Mouse (Mus musculus): ENCODE data around the gene Bpi.

The Bpi gene

DNA sequence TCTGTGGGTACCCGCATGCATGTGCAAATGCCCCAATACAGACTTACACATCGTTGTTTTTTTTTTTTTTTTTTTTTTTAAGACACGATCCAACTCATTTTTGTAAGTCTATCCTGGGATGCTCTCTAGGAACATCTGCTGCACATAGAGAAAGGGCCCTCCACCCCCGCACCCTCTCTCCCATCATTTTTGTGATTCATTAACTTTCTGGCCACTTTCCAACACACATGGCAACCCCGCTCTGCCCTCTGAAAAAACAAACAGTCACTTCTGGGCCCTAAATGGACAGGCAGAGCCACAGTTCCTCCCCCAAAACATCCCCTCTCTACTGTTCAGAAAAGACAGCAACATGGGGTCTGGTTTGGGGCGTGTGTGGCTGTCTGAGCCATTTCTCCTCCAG, 27.8 kb downstream of the Bpi start:
- DNase-seq (ENCODE audit: low spot score in 2 of 2), result peak in 1 of 2 experiments; percentile 27

DNA sequence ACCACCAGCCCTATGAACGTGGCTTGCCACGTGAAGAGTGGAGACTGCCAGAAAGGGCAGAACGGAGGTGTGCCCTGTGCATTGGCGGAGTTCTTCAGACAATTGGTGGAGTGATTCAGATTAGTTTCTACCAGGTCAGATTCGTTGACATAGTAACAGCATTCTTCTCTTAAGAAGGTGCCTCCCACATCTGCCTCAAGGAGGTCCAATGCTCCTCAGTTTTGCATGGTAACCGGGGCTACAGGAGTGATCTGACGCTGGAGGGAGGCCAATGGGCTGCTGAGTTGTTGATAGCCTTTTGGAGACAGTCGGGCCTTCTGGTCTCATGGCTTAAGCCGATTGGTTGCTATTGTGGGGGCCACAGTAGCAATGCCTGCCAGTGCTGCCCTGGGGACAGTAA, 37.8 kb downstream of the Bpi start:
- no peak for DNase-seq (ENCODE audit: low spot score in 2 of 2)

DNA sequence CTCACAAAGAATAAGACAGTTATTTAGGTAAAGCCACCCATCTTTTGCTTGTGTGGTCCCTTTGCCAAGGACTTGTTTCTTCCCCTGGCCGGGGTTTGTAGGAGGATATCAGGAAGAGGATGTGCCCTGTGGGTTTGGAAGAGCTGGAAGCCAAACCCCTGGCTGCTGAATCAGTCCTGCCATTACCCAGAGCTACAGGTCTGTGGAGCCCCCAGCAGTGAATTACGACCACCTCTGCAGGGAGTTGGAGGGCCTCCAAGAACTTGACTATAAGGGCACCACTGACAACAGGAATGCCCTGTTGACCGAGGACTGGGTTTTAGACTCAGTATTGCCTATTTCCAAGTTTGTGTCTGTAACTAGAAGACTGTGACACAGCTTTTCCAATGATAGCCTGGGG, 41.3 kb downstream of the Bpi start:
- no peak for DNase-seq (ENCODE audit: low spot score in 2 of 2)

DNA sequence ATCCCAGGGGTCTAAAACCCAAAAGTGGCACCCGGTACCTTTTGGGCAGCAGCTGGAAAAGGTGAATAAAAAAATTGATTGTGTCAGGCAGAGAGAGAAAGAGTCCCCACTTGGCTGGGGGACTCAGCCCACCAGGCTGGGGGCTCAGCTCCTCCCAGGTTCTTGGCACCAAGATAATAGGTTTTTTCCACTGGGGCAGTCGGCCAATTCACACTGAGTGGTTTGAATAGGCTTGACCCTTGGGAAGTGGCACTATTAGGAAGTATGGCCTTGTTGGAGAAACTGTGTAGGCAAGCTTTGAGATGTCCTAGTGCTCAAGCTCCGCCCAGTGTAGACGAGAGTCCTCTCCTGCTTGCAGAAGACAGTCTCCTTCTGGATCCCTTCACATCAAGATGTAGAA, 41.8 kb downstream of the Bpi start:
- no peak for DNase-seq (ENCODE audit: low spot score in 2 of 2)

DNA sequence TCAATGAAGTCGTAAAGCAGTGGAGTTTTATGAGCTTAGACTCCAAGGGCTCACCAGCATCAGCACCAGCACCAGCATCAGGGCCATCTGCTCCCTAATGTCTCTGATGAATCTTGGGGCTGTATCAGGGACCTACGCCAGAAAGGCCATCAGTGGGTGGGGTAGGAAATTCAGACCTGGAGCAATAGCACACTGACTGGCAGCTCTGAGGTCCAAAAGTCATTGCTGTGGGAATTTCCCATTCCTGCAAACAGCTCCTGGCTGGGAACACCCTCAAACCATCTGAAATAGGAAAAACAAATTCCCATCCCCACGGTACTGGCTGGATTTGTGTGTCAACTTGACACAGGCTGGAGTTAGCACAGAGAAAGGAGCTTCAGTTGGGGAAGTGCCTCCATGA, 44.9 kb downstream of the Bpi start:
- no peak for DNase-seq (ENCODE audit: low spot score in 2 of 2)

DNA sequence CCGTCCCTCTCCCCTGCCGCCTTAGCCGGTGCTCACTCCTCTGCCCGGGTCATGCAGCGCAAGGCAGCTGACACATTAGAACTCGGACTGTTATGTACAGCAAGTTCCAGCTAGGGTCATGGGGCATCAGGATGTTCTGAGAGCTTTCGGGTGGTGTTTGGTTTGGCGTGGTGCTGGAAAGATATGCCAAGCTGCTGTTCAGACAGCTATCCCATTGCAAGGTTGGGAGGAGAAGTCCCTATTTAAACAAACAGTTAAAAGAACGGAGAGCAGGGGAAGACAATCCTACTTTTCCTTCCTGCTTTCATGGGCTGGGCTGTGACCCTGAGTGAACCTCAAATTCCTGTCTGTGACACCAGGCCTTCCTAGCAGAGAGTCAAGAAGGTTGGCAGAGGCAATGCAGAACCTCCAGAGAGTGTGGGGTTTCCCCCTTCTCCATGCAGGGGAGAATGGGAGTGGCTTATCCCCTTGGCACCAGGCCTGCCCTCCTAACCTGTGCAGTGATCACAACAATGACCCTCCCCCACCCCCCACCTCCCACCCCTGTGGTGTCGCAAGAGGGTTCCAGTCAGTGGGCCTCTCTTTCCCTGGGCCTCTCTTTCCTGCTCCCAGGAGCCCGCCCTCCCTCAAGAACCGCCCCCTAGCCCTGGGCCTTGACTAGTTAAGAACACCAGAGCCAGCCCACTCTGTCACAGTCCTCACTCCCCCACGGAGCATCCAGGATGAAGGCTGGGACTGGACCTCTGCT, 48.2 kb downstream of the Bpi start, which contains the start of gene Lbp:
Gene Lbp, plus strand, starts transcription at position 546 of the 748 bp plus-strand sequence.
- DNase-seq (ENCODE audit: low spot score in 2 of 2), result no peak

DNA sequence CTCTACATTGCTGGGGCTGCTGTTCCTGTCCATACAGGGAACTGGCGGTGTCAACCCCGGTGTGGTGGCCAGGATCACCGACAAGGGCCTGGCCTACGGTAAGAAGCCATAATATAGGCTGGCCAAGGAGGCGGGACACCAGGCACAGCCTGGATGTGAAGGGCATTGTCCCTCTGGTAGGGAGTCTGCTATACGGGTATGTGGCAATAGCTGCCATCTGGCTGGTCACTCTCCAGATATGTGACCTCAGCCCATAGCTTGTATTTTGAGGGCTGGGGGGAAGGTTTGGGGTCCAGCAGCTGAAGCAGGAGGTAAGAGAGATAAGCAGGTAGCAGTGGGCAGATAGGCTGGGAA, 48.8 kb downstream of the Bpi start:
- DNase-seq (ENCODE audit: low spot score in 2 of 2), result no peak

DNA sequence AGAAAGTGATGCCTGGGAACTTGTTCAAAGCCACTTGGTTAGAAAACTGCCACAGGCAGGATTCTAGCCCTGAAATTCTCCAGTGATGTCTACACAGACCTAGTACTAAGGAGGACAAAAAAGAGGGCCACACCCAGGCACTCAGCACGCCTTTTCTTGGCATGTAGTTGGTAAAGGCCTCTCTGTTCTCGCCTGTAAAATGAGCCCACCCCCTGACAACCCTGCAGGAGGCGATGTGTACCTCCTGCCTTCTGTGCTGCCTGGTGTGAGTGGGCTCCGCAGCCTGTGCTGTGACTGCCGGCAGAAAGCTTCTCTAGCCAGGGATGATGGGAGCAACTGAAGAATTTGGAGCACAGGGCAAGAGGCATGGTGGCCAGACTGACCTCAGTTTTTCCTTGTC, 50.4 kb downstream of the Bpi start:
- peak in 1 of 2 experiments; percentile 23 for DNase-seq (ENCODE audit: low spot score in 2 of 2)

DNA sequence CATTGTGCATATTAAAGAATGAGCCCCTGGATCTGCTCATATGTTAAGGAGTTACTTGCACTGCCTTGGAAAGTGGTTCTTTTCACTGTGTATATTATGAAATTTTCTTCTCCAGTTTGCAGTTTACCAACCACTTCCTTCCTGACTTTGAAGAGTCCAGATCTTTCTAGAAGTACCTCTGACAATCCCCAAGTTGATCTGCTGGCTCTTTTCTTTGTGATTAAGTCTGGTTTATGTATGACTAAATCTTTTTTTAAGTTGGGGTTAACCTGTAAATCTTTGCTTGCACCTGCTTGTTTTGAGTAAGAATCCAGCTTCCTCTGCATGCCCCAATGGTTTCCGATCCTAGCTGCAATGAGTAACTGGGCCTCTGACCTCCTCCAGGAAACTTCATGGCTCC, 55.2 kb downstream of the Bpi start:
- DNase-seq (ENCODE audit: low spot score in 2 of 2), result no peak

DNA sequence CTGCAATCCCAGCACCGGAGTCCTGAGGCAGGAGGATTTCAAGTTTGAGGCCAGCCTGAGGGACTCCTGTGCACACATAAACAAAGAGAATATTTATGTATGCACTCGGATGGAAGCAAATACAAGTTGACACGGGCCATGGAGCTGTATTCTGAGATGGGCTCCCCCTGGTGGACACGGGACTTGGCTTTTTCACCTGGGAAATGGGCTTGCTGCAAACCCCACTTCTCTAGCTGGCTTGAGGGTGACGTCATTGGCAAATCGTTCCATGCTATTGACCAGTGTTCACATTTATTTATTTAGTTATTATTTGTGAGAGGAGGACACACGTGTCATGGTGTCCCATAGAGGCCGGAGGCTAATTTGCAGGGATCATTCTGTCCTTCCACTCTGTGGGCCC, 58.5 kb downstream of the Bpi start:
- DNase-seq (ENCODE audit: low spot score in 2 of 2), result no peak

DNA sequence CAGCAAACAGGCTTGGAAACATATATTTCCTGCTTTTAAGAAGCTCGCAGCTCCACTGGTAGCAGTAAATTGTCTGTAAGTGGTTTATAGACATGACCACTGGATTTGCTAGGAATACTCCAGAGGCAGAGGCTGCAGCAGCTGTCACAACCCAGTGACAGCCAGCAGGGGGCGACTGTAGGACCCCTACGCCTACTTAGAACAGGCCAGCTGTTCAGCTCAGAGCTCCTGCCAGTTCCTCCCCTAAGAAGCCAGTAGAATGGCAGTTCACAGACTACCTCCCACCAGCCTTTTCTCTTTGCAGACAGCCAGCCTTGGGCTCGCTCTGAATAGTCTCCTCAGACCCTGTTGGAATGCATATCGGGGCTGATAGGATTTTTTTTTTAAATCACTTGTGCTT, 59.1 kb downstream of the Bpi start:
- peak in 1 of 2 experiments; percentile 56 for DNase-seq (ENCODE audit: low spot score in 2 of 2)

DNA sequence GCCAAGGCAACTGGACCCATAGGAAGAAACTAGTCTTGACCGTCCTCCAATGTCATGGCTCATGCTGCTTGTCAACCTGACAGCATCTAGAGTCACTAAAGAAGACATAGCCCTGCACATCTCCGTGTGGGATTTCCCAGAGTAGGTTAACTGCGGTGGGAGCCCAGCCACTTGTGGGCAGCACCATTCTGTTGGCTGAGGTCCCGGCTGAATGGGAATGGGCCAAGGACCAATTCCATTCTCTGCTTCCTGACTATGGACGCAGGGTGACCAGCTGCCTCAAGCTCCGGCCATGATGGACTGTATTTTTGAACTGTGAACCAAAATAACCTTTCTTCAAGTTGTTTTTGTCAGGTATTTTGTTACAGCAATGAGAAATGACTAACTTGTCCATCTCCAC, 63.7 kb downstream of the Bpi start:
- DNase-seq (ENCODE audit: low spot score in 2 of 2), result no peak

DNA sequence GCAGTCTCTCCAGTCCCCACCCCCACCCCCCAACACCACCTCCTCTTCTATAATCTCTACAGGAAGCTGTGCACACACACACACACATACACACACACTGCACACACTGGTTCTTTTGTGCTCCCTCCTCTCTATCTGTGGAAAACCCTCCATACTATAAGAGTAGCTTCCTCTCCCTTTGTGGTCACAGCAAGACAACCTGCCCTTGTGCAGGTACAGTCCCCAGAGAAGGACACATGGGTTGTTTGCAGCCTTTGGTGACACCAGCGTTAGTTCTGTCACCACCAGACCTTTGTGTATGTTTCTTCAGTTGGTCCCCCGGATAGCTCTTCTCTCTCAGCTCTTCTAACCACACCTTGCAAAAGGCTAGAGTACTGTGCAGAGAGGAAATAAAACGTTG, 65.0 kb downstream of the Bpi start:
- DNase-seq (ENCODE audit: low spot score in 2 of 2), result no peak

DNA sequence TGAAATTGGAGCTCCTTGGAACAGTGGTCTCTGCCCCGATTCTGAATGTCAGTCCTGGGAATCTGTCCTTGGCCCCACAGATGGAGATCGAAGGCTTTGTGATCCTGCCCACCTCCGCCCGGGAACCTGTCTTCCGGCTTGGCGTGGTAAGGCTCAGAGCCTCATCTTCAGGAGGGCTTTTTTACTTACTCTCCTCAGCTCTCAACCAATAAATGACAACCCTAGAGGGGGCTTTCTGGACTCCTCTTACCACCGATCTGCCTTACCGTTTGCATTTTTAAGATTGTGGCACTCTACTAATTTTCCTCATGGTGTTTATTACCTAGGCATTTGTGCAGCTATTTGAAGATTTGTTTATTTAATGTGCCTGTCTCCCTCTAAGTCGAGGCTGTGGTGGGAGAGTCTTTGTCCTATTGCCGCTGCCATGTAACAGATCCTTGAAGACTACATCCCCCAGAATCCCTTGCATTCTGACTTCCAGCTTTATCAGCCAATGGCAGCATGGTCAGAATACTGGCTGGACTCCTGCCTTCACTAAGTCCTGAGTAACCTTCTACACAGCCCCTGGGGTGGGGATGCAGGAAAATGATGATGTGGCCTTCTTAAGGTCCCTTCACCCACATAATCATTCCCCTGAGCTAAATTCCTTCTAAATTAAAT, 66.8 kb downstream of the Bpi start:
- DNase-seq (ENCODE audit: low spot score in 2 of 2), result peak in 1 of 2 experiments; percentile 16

DNA sequence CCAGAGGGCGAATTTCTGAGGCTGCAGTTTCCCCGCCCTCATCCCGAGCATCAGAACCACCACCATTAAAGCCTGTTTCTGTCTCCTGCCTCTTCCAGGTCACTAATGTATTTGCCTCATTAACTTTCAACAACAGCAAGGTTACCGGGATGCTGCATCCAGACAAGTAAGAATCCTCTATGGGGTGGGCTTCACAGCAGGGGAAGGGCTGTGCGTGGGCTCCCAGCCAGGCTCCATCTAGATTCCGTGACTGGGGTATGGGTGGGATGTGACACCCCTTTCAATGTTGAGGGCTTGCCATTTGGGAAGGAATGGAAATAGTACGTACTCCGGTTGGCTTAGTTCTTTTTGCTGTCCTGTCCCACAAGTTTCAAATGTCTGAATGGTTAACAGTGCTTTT, 67.7 kb downstream of the Bpi start:
- no peak for DNase-seq (ENCODE audit: low spot score in 2 of 2)

Measured in left cerebral cortex, adult 9 months (tissue).